Mouse (Mus musculus) heart, embryonic 16.5 days (tissue): ENCODE results near the gene Pou6f1. TPM values are rescaled to one million over a fixed set of nuclear protein-coding genes. Genes with fewer than 3 reads are reported as not detected.

Experiments used
- ATAC-seq: fragments of 200-750 bp; cut with Nextera tagmentation; replicated peaks from 2 replicates; pipeline ENCODE4 v1.8.0; 2017; ENCODE audit warnings: moderate number of reproducible peaks; ENCODE audit not compliant: insufficient read depth, low FRiP score; ENCODE audit errors: extremely low read depth
- H3K27ac ChIP-seq: fragments of 300-500 bp; sonication (generic); 2 replicates; pipeline ENCODE4 v1.5.1; 2014; ENCODE audit warnings: mild to moderate bottlenecking, low read length, control low read depth, moderate library complexity
- H3K27me3 ChIP-seq: fragments of 300-500 bp; sonication (generic); 2 replicates; pipeline ENCODE4 v1.6.1; 2014; ENCODE audit warnings: low read length, mixed read lengths; ENCODE audit not compliant: control insufficient read depth, insufficient read depth
- H3K36me3 ChIP-seq: fragments of 300-500 bp; sonication (generic); 2 replicates; pipeline ENCODE4 v1.6.1; 2014; ENCODE audit not compliant: control insufficient read depth, insufficient read depth
- H3K4me1 ChIP-seq: fragments of 300-500 bp; sonication (generic); 2 replicates; pipeline ENCODE4 v1.6.1; 2014; ENCODE audit warnings: low read length, mixed read lengths; ENCODE audit not compliant: control insufficient read depth, insufficient read depth
- H3K4me2 ChIP-seq: fragments of 300-500 bp; sonication (generic); 2 replicates; pipeline ENCODE4 v1.6.1; 2014; ENCODE audit warnings: low read depth, mild to moderate bottlenecking, control low read depth, low read length
- H3K4me3 ChIP-seq: fragments of 300-500 bp; sonication (generic); 2 replicates; pipeline ENCODE4 v1.5.1; 2014; ENCODE audit warnings: mild to moderate bottlenecking, control low read depth, low read length
- H3K9ac ChIP-seq: fragments of 300-500 bp; sonication (generic); 2 replicates; pipeline ENCODE4 v1.6.1; 2014; ENCODE audit warnings: low read length, control low read depth
- H3K9me3 ChIP-seq: fragments of 300-500 bp; sonication (generic); replicated peaks from 2 replicates; pipeline ENCODE4 v1.6.1; 2016; ENCODE audit warnings: low read length; ENCODE audit not compliant: control insufficient read depth
- WGBS: fragments of 180-500 bp; shearing (Covaris S2); extraction: QIAGEN DNeasy Blood & Tissue Kit; methylation state at CpG from one replicate; pipeline ENCODE4 v1.1.7; 2014; 5-methylcytosine and 5-hydroxymethylcytosine counted together
- polyA plus RNA-seq: library from polyadenylated mRNA; unstranded; fragments of >200 nt; fragmentation: Nextera tagmentation; extraction: Ambion mirVana; gene quantifications from 2 replicates; pipeline ENCODE4 v1.2.1, GENCODE M21; 2015

Pou6f1 gene
- polyA plus RNA-seq, 1 experiment from 2014 or later = 3.3 TPM

GRCm38 (mm10) chr15:100598883-100599275 lies 905 bp downstream of the Pou6f1 start:
- WGBS = under 1% methylated on average over 12 of the region's 12 CpGs
- Histone ChIP-seq H3K9ac (peak overlapping the region; percentile 91), H3K9me3 (no peaks in the 10 kb centered on the region), H3K27ac (peak overlapping the region; percentile 79), H3K36me3 (no peaks in the 10 kb centered on the region), H3K4me3 (peak overlapping the region; percentile 82), H3K4me1 (peaks cover 10% of the 10 kb centered on the region), H3K4me2 (peak overlapping the region; percentile 99), H3K27me3 (peaks cover 8% of the 10 kb centered on the region; the same call in 1 of the 2 replicates)
- ATAC-seq = peak; percentile 19; the same call in 1 of the 2 replicates

- Histone ChIP-seq H3K4me2 (peak overlapping the region; percentile 99), H3K36me3 (no peaks in the 10 kb centered on the region), H3K4me3 (peak overlapping the region; percentile 82), H3K9ac (peak overlapping the region; percentile 91), H3K9me3 (no peaks in the 10 kb centered on the region), H3K27ac (peak overlapping the region; percentile 79), H3K27me3 (peaks cover 8% of the 10 kb centered on the region; the same call in 1 of the 2 replicates), H3K4me1 (peaks cover 10% of the 10 kb centered on the region)
- 22% methylated on average over 9 of the region's 9 CpGs for WGBS
- ATAC-seq = no peak
These were observed 1.4 kb downstream of the Pou6f1 start for GRCm38 (mm10) chr15:100598287-100598882.

- Histone ChIP-seq H3K9me3 (no peaks in the 10 kb centered on the region), H3K27me3 (no peaks in the 10 kb centered on the region), H3K36me3 (no peaks in the 10 kb centered on the region), H3K4me1 (no peaks in the 10 kb centered on the region), H3K9ac (no peak overlapping the region), H3K4me2 (no peak overlapping the region), H3K4me3 (no peak overlapping the region), H3K27ac (no peak overlapping the region)
- WGBS = 89% methylated on average over 6 of the region's 6 CpGs
- no peak for ATAC-seq
These were observed 7.0 kb downstream of the Pou6f1 start for GRCm38 (mm10) chr15:100592817-100593216.

GRCm38 (mm10) chr15:100590436-100590835 lies 9.3 kb downstream of the Pou6f1 start:
- Histone ChIP-seq H3K9me3 (no peaks in the 10 kb centered on the region), H3K27me3 (no peaks in the 10 kb centered on the region), H3K4me3 (no peak overlapping the region), H3K36me3 (peaks cover 10% of the 10 kb centered on the region), H3K4me2 (no peak overlapping the region), H3K27ac (no peak overlapping the region), H3K4me1 (no peaks in the 10 kb centered on the region), H3K9ac (no peak overlapping the region)
- 59% methylated on average over 8 of the region's 8 CpGs for WGBS
- ATAC-seq = no peak

- Histone ChIP-seq H3K27ac (no peak overlapping the region), H3K4me3 (no peak overlapping the region), H3K4me1 (no peaks in the 10 kb centered on the region), H3K4me2 (no peak overlapping the region), H3K9ac (no peak overlapping the region), H3K36me3 (peaks cover 11% of the 10 kb centered on the region), H3K9me3 (no peaks in the 10 kb centered on the region), H3K27me3 (no peaks in the 10 kb centered on the region)
- no peak for ATAC-seq
- 78% methylated on average over 6 of the region's 6 CpGs for WGBS
These were observed 11.5 kb downstream of the Pou6f1 start for GRCm38 (mm10) chr15:100588297-100588696.

- Histone ChIP-seq H3K27me3 (no peaks in the 10 kb centered on the region), H3K9me3 (no peaks in the 10 kb centered on the region), H3K4me3 (no peak overlapping the region), H3K4me2 (no peak overlapping the region), H3K36me3 (peaks cover 11% of the 10 kb centered on the region), H3K27ac (no peak overlapping the region), H3K9ac (no peak overlapping the region), H3K4me1 (no peaks in the 10 kb centered on the region)
- 82% methylated on average over 4 of the region's 4 CpGs for WGBS
- ATAC-seq = no peak
These were observed 12.6 kb downstream of the Pou6f1 start for GRCm38 (mm10) chr15:100587166-100587565.

- ATAC-seq = no peak
- H3K4me2 ChIP-seq = no peak overlapping the region
- H3K9ac ChIP-seq = no peak overlapping the region
- H3K4me1 ChIP-seq = no peaks in the 10 kb centered on the region
- H3K27me3 ChIP-seq = no peaks in the 10 kb centered on the region
- H3K27ac ChIP-seq = no peak overlapping the region
- H3K4me3 ChIP-seq = no peak overlapping the region
- H3K36me3 ChIP-seq = peaks cover 11% of the 10 kb centered on the region
- WGBS = 87% methylated on average over 16 of the region's 16 CpGs
- H3K9me3 ChIP-seq = no peaks in the 10 kb centered on the region
These were observed 13.9 kb downstream of the Pou6f1 start for GRCm38 (mm10) chr15:100585931-100586330.

- Histone ChIP-seq H3K4me1 (no peaks in the 10 kb centered on the region), H3K4me2 (no peak overlapping the region), H3K36me3 (no peaks in the 10 kb centered on the region), H3K27ac (no peak overlapping the region), H3K9ac (no peak overlapping the region), H3K9me3 (no peaks in the 10 kb centered on the region), H3K4me3 (no peak overlapping the region), H3K27me3 (no peaks in the 10 kb centered on the region)
- WGBS = 86% methylated on average over 10 of the region's 10 CpGs
- no peak for ATAC-seq
These were observed 19.7 kb downstream of the Pou6f1 start for GRCm38 (mm10) chr15:100580108-100580507.

GRCm38 (mm10) chr15:100577972-100578371 lies 21.8 kb downstream of the Pou6f1 start:
- no peak overlapping the region for H3K27ac ChIP-seq
- no peaks in the 10 kb centered on the region for H3K27me3 ChIP-seq
- no peak overlapping the region for H3K4me3 ChIP-seq
- peaks cover 9% of the 10 kb centered on the region for H3K4me1 ChIP-seq
- 80% methylated on average over 16 of the region's 16 CpGs for WGBS
- no peak overlapping the region for H3K4me2 ChIP-seq
- no peaks in the 10 kb centered on the region for H3K9me3 ChIP-seq
- H3K36me3 ChIP-seq = no peaks in the 10 kb centered on the region
- ATAC-seq = no peak
- no peak overlapping the region for H3K9ac ChIP-seq
